Mouse (Mus musculus) ES-Bruce4 (cell line): ENCODE measurements around the gene Mtrex. TPM values are rescaled to one million over a fixed set of nuclear protein-coding genes. Genes with fewer than 3 reads are reported as not detected.

Experiments used
- H3K27ac ChIP-seq: 2 replicates; pipeline ENCODE4 v1.5.1; 2012; ENCODE audit warnings: low read length, inconsistent platforms; ENCODE audit not compliant: insufficient read depth
- H3K27me3 ChIP-seq: 2 replicates; pipeline ENCODE4 v1.6.1; 2012; ENCODE audit warnings: mild to moderate bottlenecking, low read length, inconsistent platforms; ENCODE audit not compliant: control insufficient read depth, poor library complexity, insufficient read depth, severe bottlenecking
- H3K36me3 ChIP-seq: 2 replicates; pipeline ENCODE4 v1.6.1; 2012; ENCODE audit warnings: inconsistent platforms, mild to moderate bottlenecking, low read length, moderate library complexity; ENCODE audit not compliant: control insufficient read depth, poor library complexity, insufficient read depth, severe bottlenecking
- H3K4me1 ChIP-seq: one replicate; pipeline ENCODE4 v1.8.1; 2011; ENCODE audit warnings: low read length; ENCODE audit not compliant: control insufficient read depth, insufficient read depth
- H3K4me3 ChIP-seq: 2 replicates; pipeline ENCODE4 v1.5.1; 2011; ENCODE audit warnings: low read depth, mild to moderate bottlenecking, low read length
- H3K9ac ChIP-seq: 2 replicates; pipeline ENCODE4 v1.6.1; 2012; ENCODE audit warnings: low read depth, mild to moderate bottlenecking, inconsistent platforms; ENCODE audit not compliant: poor library complexity, severe bottlenecking
- H3K9me3 ChIP-seq: replicated peaks from 2 replicates; pipeline ENCODE4 v1.6.1; 2012; ENCODE audit warnings: mild to moderate bottlenecking, low read length, inconsistent platforms; ENCODE audit not compliant: control insufficient read depth, poor library complexity, insufficient read depth, severe bottlenecking
- CTCF ChIP-seq: IDR thresholded peaks from one replicate; pipeline ENCODE4 v1.8.1; 2011; ENCODE audit warnings: low read depth, low read length
- EP300 ChIP-seq: IDR thresholded peaks from 2 replicates; pipeline ENCODE4 v1.6.1; 2011; ENCODE audit warnings: low read depth, low read length; ENCODE audit not compliant: insufficient read depth
- POLR2A ChIP-seq: IDR thresholded peaks from one replicate; pipeline ENCODE4 v1.8.1; 2011; ENCODE audit warnings: low read length; ENCODE audit not compliant: insufficient read depth
- polyA plus RNA-seq: library from polyadenylated mRNA; stranded (reverse); fragments of >200 nt; gene quantifications from 2 replicates; pipeline ENCODE4 v1.2.4, GENCODE M21; 2011; ENCODE audit warnings: low read depth; ENCODE audit not compliant: missing spikeins, insufficient read depth, insufficient read length

Mtrex gene
- polyA plus RNA-seq, 1 experiment = 159 TPM

GRCm38 (mm10) chr13:112857921-112858320 lies 69.3 kb downstream of the Mtrex start:
- Histone ChIP-seq H3K9ac (no peak overlapping the region), H3K27ac (no peak overlapping the region), H3K27me3 (no peaks in the 10 kb centered on the region), H3K9me3 (no peaks in the 10 kb centered on the region), H3K4me3 (no peak overlapping the region), H3K36me3 (peaks cover 2% of the 10 kb centered on the region; the same call in 1 of the 2 replicates), H3K4me1 (no peaks in the 10 kb centered on the region)
- no peak for TF ChIP-seq CTCF
- TF ChIP-seq POLR2A = no peak
- no peak for TF ChIP-seq EP300

GRCm38 (mm10) chr13:112854402-112854801 lies 72.8 kb downstream of the Mtrex start:
- Histone ChIP-seq H3K4me1 (no peaks in the 10 kb centered on the region), H3K4me3 (no peak overlapping the region), H3K27me3 (no peaks in the 10 kb centered on the region), H3K27ac (no peak overlapping the region), H3K36me3 (no peaks in the 10 kb centered on the region; the same call in 1 of the 2 replicates), H3K9ac (no peak overlapping the region), H3K9me3 (no peaks in the 10 kb centered on the region)
- TF ChIP-seq CTCF (no peak), EP300 (no peak), POLR2A (no peak)

- Histone ChIP-seq H3K9ac (no peak overlapping the region), H3K27me3 (no peaks in the 10 kb centered on the region), H3K27ac (no peak overlapping the region), H3K36me3 (no peaks in the 10 kb centered on the region), H3K9me3 (no peaks in the 10 kb centered on the region), H3K4me1 (no peaks in the 10 kb centered on the region), H3K4me3 (no peak overlapping the region)
- TF ChIP-seq POLR2A (no peak), EP300 (no peak), CTCF (no peak)
Observed at GRCm38 (mm10) chr13:112853710-112854316, 73.4 kb downstream of the Mtrex start.

GRCm38 (mm10) chr13:112845931-112846330 lies 81.3 kb downstream of the Mtrex start:
- Histone ChIP-seq H3K36me3 (peaks cover 6% of the 10 kb centered on the region), H3K4me3 (no peak overlapping the region), H3K9ac (no peak overlapping the region), H3K27me3 (no peaks in the 10 kb centered on the region), H3K9me3 (peaks cover 7% of the 10 kb centered on the region; the same call in 1 of the 2 replicates), H3K27ac (no peak overlapping the region), H3K4me1 (no peaks in the 10 kb centered on the region)
- TF ChIP-seq POLR2A = no peak
- no peak for TF ChIP-seq EP300
- no peak for TF ChIP-seq CTCF

GRCm38 (mm10) chr13:112840241-112841087 lies 86.7 kb downstream of the Mtrex start:
- Histone ChIP-seq H3K4me3 (no peak overlapping the region), H3K4me1 (no peaks in the 10 kb centered on the region), H3K9me3 (peaks cover 7% of the 10 kb centered on the region; the same call in 1 of the 2 replicates), H3K27ac (no peak overlapping the region), H3K27me3 (no peaks in the 10 kb centered on the region), H3K36me3 (peaks cover 6% of the 10 kb centered on the region), H3K9ac (no peak overlapping the region)
- TF ChIP-seq CTCF (no peak), POLR2A (no peak), EP300 (no peak)

- Histone ChIP-seq H3K27me3 (no peaks in the 10 kb centered on the region), H3K9ac (no peak overlapping the region), H3K27ac (no peak overlapping the region), H3K4me3 (no peak overlapping the region), H3K36me3 (no peaks in the 10 kb centered on the region), H3K4me1 (no peaks in the 10 kb centered on the region), H3K9me3 (no peaks in the 10 kb centered on the region)
- no peak for TF ChIP-seq POLR2A
- TF ChIP-seq EP300 = no peak
- TF ChIP-seq CTCF = no peak
Observed at GRCm38 (mm10) chr13:112838562-112839232, 88.5 kb downstream of the Mtrex start.
